Mouse (Mus musculus): Measurements from ENCODE around the gene Tubgcp2. TPM values are rescaled to one million over a fixed set of nuclear protein-coding genes. Genes with fewer than 3 reads are reported as not detected.

The Tubgcp2 gene
- polyA plus RNA-seq, 1 experiment from 2014 or later: 64.7 TPM

DNA sequence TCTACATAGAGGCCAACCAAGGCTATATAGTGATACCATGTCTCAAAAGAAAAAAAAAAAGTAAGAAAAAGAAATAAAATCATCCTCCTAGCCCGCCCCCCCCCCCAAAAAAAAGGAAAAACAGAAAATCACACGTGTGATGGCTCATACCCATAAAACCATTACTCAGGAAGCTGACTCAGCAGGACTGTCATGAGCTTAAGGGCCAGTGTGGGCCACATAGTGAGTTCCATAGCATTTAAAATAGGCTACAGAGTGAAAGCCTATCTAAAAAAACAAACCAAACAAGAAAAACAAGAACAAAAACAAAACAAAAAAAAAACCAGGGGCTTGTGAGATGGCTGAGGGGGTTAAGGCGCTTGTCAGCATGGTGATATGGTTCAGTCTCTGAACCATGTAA lies 55.7 kb downstream of the Tubgcp2 start:
- DNase-seq (no peak), ATAC-seq (ENCODE audit: low FRiP score, low TSS enrichment) (no peak)
- no peak overlapping the region for H3K4me3 ChIP-seq (replicated peaks; ENCODE audit: low read depth, low read length)
- H3K36me3 ChIP-seq (ENCODE audit: control insufficient read depth, insufficient read depth, low read length): no peaks in the 10 kb centered on the region; the same call in 1 of the 2 replicates
- H3K4me2 ChIP-seq (ENCODE audit: low read length): no peak overlapping the region
- H3K9ac ChIP-seq (replicated peaks; ENCODE audit: low read length): no peak overlapping the region
- H3K27ac ChIP-seq (replicated peaks; ENCODE audit: low read depth, low read length): no peak overlapping the region
- H3K4me1 ChIP-seq (ENCODE audit: control insufficient read depth, insufficient read depth, low read length): peaks cover 6% of the 10 kb centered on the region; the same call in 1 of the 2 replicates
- no peaks in the 10 kb centered on the region for H3K27me3 ChIP-seq (ENCODE audit: control insufficient read depth, insufficient read depth, low read length)
- no peaks in the 10 kb centered on the region for H3K9me3 ChIP-seq (ENCODE audit: control insufficient read depth, low read length)
- WGBS: 62% methylated on average over 3 of the region's 3 CpGs

DNA sequence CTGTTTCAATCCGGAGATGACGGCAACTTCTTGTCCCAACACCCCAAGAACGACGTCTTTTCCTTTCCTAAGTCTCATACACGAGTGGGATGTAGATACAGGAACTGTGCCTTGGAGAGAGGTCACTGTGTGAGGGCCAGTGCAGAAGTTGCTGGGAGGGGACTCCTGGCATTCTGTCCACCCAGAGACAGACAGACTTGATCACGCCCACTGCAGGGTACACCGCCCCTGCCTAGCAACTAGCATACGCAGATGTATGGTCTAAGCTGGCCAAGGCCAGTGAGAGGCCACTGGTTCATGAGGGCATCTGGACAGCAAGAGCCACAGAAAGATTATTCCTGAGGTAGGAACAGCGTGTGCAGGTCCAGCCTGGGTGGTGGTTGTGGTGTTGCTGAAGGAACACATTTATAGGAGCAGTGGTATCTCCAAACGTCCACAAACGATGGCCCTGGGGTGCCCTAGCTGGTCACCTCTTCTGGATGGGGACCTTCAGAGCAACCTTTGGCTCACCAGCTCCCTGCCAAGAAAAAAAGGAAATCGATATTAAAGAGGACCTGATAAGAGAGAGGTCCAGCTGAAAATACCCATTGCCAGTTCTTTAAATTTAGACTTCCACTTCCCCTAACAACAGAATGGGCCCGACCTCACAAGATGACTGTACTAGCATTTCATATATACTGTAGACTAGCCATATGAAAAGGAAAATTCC lies 57.3 kb downstream of the Tubgcp2 start:
- no peak overlapping the region for H3K27ac ChIP-seq (replicated peaks; ENCODE audit: low read depth, low read length)
- peak overlapping the region; percentile 54 for H3K4me3 ChIP-seq (replicated peaks; ENCODE audit: low read depth, low read length)
- DNase-seq (no peak), ATAC-seq (ENCODE audit: low FRiP score, low TSS enrichment) (peak; percentile 65)
- peaks cover 6% of the 10 kb centered on the region; the same call in 1 of the 2 replicates for H3K4me1 ChIP-seq (ENCODE audit: control insufficient read depth, insufficient read depth, low read length)
- no peaks in the 10 kb centered on the region for H3K9me3 ChIP-seq (ENCODE audit: control insufficient read depth, low read length)
- H3K4me2 ChIP-seq (ENCODE audit: low read length): peak overlapping the region; percentile 84
- peak overlapping the region; percentile 67; the same call in 1 of the 2 replicates for H3K9ac ChIP-seq (replicated peaks; ENCODE audit: low read length)
- 42% methylated on average over 13 of the region's 13 CpGs for WGBS
- no peaks in the 10 kb centered on the region for H3K36me3 ChIP-seq (ENCODE audit: control insufficient read depth, insufficient read depth, low read length)
- no peaks in the 10 kb centered on the region for H3K27me3 ChIP-seq (ENCODE audit: control insufficient read depth, insufficient read depth, low read length)

DNA sequence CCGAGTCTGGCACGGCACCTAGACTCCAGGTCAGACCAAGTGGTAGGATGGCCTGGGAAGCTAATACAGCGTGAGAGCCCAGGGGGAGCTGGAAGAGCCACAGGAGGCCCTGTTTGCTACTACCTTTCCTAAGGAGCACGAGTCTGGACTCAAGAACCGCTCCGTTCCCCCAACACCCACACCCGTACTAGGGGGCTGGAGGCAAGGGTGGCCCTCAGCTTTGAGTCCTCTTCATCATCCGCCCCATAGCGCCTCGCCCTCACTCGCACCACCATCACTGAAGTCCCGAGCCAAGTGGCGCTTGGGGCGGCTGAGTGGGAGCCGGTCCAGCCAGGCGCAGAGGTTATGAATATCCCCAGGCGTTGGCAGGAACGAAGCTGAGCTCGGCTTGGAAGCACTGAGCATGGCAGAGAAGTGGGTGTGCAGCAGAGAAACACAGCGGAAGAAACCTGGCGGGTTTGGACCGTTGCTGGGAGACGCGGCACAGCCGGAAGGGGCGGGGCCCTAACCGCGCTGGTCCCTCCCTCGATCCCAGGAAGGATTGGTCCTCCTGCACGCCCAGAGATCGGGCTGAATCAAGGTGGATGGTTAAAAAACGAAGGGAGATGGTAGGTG lies 58.1 kb downstream of the Tubgcp2 start, which contains the start of gene 6430531B16Rik:
Gene 6430531B16Rik (minus strand): TSS at position 478 of the 615 bp plus-strand sequence.
- peak; percentile 93 for DNase-seq
- Histone ChIP-seq H3K9me3 (ENCODE audit: control insufficient read depth, low read length) (no peaks in the 10 kb centered on the region), H3K9ac (replicated peaks; ENCODE audit: low read length) (peak within 1 kb of the TSS; percentile 67), H3K27ac (replicated peaks; ENCODE audit: low read depth, low read length) (peak within 1 kb of the TSS; percentile 41; the same call in 1 of the 2 replicates), H3K27me3 (ENCODE audit: control insufficient read depth, insufficient read depth, low read length) (no peaks in the 10 kb centered on the region), H3K36me3 (ENCODE audit: control insufficient read depth, insufficient read depth, low read length) (no peaks in the 10 kb centered on the region), H3K4me2 (ENCODE audit: low read length) (peak within 1 kb of the TSS; percentile 84), H3K4me3 (replicated peaks; ENCODE audit: low read depth, low read length) (peak within 1 kb of the TSS; percentile 54), H3K4me1 (ENCODE audit: control insufficient read depth, insufficient read depth, low read length) (peaks cover 6% of the 10 kb centered on the region; the same call in 1 of the 2 replicates)
- WGBS: 4% methylated on average over 32 of the region's 32 CpGs
- ATAC-seq (ENCODE audit: low FRiP score, low TSS enrichment): peak; percentile 89

DNA sequence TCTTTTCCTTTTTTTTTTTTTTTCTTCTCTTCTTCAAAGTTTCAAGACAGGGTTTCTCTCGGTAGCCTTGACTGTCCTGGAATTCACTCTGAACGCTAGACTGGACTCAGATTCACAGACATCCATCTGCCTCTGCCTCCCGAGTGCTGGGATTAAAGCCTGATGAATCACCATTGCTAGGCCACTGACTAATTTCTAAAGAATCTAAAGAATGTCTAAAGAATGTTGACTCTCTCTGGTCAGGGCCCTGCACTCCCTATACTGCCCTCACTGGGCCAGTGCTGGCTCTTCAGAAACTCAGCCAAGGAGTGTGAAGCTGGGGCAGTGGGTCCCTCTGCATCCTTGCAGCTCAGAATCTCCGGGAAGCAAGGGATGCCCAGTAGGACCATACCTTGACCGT lies 61.0 kb downstream of the Tubgcp2 start:
- H3K4me2 ChIP-seq (ENCODE audit: low read length): no peak overlapping the region
- no peak for ATAC-seq (ENCODE audit: low FRiP score, low TSS enrichment)

DNA sequence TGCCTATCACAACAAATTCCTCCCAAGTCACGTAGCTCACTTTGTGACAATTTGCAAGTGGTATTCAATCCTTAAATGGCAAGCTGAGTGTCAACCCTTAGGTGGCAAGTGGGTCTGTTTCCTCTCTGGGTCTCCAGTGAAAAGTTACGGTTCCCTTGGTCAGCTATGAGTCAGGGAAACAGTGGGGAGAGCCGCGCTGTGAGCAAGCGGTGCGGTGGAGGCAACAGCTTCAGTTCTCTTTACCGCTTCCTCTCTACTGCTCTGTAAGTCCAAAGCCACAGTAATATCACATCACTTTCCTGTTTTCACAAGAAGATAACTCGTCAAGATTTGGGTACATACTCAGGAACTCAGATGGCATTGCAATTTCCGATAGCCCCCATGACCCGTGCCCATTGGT lies 62.2 kb downstream of the Tubgcp2 start:
- Histone ChIP-seq H3K4me1 (ENCODE audit: control insufficient read depth, insufficient read depth, low read length) (peaks cover 5% of the 10 kb centered on the region; the same call in 1 of the 2 replicates), H3K4me3 (replicated peaks; ENCODE audit: low read depth, low read length) (no peak overlapping the region), H3K4me2 (ENCODE audit: low read length) (no peak overlapping the region), H3K9ac (replicated peaks; ENCODE audit: low read length) (no peak overlapping the region), H3K27ac (replicated peaks; ENCODE audit: low read depth, low read length) (no peak overlapping the region), H3K27me3 (ENCODE audit: control insufficient read depth, insufficient read depth, low read length) (peaks cover 7% of the 10 kb centered on the region; the same call in 1 of the 2 replicates), H3K36me3 (ENCODE audit: control insufficient read depth, insufficient read depth, low read length) (no peaks in the 10 kb centered on the region), H3K9me3 (ENCODE audit: control insufficient read depth, low read length) (no peaks in the 10 kb centered on the region)
- WGBS: 92% methylated on average over 10 of the region's 10 CpGs
- no peak for ATAC-seq (ENCODE audit: low FRiP score, low TSS enrichment)
- DNase-seq: no peak

More for the DNA sequence above, 61.0 kb downstream of the Tubgcp2 start:
- Histone ChIP-seq H3K27me3 (ENCODE audit: control insufficient read depth, insufficient read depth, low read length) (no peaks in the 10 kb centered on the region), H3K36me3 (ENCODE audit: control insufficient read depth, insufficient read depth, low read length) (no peaks in the 10 kb centered on the region), H3K27ac (replicated peaks; ENCODE audit: low read depth, low read length) (no peak overlapping the region), H3K4me1 (ENCODE audit: control insufficient read depth, insufficient read depth, low read length) (peaks cover 6% of the 10 kb centered on the region; the same call in 1 of the 2 replicates), H3K9me3 (ENCODE audit: control insufficient read depth, low read length) (no peaks in the 10 kb centered on the region), H3K9ac (replicated peaks; ENCODE audit: low read length) (no peak overlapping the region), H3K4me3 (replicated peaks; ENCODE audit: low read depth, low read length) (no peak overlapping the region)
- DNase-seq: no peak
- WGBS: 62% methylated on average over 5 of the region's 5 CpGs

DNA sequence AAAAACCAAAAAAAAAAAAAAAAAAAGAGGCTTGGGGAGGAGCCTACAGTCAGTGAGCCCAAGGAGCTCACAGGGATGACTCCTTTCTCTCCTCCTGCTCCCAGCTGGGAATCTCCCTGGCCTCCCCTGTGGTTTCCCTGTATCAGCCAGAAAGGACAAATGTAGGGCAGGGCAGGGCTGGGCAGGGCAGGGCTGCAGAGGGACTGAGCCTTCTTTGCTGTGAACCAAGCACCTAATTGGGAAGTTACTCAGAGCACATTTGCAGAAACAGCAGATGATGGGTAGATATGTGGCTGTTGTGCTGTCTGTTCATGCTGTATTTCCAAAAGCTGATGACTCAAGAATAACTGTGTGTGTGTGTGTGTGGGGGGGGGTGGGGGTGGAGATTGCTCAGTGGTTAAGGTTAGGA lies 63.5 kb downstream of the Tubgcp2 start:
- Histone ChIP-seq H3K4me1 (ENCODE audit: control insufficient read depth, insufficient read depth, low read length) (no peaks in the 10 kb centered on the region), H3K4me3 (replicated peaks; ENCODE audit: low read depth, low read length) (no peak overlapping the region), H3K9ac (replicated peaks; ENCODE audit: low read length) (no peak overlapping the region), H3K27ac (replicated peaks; ENCODE audit: low read depth, low read length) (no peak overlapping the region), H3K27me3 (ENCODE audit: control insufficient read depth, insufficient read depth, low read length) (peaks cover 7% of the 10 kb centered on the region; the same call in 1 of the 2 replicates), H3K4me2 (ENCODE audit: low read length) (no peak overlapping the region), H3K36me3 (ENCODE audit: control insufficient read depth, insufficient read depth, low read length) (no peaks in the 10 kb centered on the region), H3K9me3 (ENCODE audit: control insufficient read depth, low read length) (no peaks in the 10 kb centered on the region)
- ATAC-seq (ENCODE audit: low FRiP score, low TSS enrichment) (no peak), DNase-seq (no peak)

DNA sequence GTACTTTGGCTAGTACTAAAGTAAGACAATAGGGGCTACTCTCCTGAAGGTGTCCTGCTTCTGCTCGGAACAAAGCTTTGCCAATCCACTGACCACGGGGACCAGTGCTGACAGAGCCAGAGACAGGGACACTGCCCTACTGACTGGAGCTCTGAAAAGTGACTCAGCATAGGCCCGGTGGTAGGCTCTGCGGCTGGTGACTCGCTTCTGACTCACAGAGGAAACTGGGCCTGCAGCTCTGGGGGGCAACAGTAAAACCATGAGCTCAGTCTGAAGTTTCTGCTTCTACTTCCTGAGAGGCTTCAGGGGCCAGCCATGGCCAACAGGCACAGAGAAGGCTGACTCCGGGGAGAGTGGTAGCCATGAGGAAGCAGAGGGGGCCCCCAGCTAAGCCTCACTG lies 65.0 kb downstream of the Tubgcp2 start:
- Histone ChIP-seq H3K36me3 (ENCODE audit: control insufficient read depth, insufficient read depth, low read length) (no peaks in the 10 kb centered on the region), H3K27ac (replicated peaks; ENCODE audit: low read depth, low read length) (no peak overlapping the region), H3K9ac (replicated peaks; ENCODE audit: low read length) (no peak overlapping the region), H3K27me3 (ENCODE audit: control insufficient read depth, insufficient read depth, low read length) (peaks cover 7% of the 10 kb centered on the region; the same call in 1 of the 2 replicates), H3K4me1 (ENCODE audit: control insufficient read depth, insufficient read depth, low read length) (no peaks in the 10 kb centered on the region), H3K9me3 (ENCODE audit: control insufficient read depth, low read length) (no peaks in the 10 kb centered on the region), H3K4me3 (replicated peaks; ENCODE audit: low read depth, low read length) (no peak overlapping the region), H3K4me2 (ENCODE audit: low read length) (no peak overlapping the region)
- no peak for DNase-seq
- ATAC-seq (ENCODE audit: low FRiP score, low TSS enrichment): no peak
- WGBS: 75% methylated on average over 6 of the region's 6 CpGs

DNA sequence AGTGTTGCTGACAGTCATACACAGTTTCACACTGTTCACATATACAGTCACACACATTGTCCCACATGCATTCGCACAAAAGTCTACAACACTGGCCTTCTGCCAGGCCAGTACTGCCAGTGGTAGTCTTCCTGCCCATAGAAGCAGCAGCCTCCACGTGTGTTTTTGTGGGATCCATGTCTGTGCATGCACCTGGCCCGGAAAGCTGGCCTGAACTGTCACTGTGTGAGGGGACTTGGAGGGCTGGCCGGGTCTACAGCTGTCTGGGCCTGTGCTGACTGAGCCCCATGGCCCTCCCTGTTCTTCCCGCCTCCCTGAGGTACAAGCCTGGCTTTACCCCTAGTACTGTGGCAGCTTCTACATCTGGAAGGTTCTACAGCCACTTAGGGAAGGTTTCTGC lies 65.5 kb downstream of the Tubgcp2 start:
- Histone ChIP-seq H3K9me3 (ENCODE audit: control insufficient read depth, low read length) (no peaks in the 10 kb centered on the region), H3K4me1 (ENCODE audit: control insufficient read depth, insufficient read depth, low read length) (no peaks in the 10 kb centered on the region), H3K27me3 (ENCODE audit: control insufficient read depth, insufficient read depth, low read length) (peaks cover 7% of the 10 kb centered on the region; the same call in 1 of the 2 replicates), H3K36me3 (ENCODE audit: control insufficient read depth, insufficient read depth, low read length) (no peaks in the 10 kb centered on the region), H3K4me3 (replicated peaks; ENCODE audit: low read depth, low read length) (no peak overlapping the region), H3K9ac (replicated peaks; ENCODE audit: low read length) (no peak overlapping the region), H3K4me2 (ENCODE audit: low read length) (no peak overlapping the region), H3K27ac (replicated peaks; ENCODE audit: low read depth, low read length) (no peak overlapping the region)
- no peak for DNase-seq
- WGBS: 79% methylated on average over 5 of the region's 5 CpGs
- ATAC-seq (ENCODE audit: low FRiP score, low TSS enrichment): no peak

All from midbrain, embryonic 14.5 days (tissue).